Mouse (Mus musculus): ENCODE measurements around the gene Ube2e1.

The Ube2e1 gene

DNA sequence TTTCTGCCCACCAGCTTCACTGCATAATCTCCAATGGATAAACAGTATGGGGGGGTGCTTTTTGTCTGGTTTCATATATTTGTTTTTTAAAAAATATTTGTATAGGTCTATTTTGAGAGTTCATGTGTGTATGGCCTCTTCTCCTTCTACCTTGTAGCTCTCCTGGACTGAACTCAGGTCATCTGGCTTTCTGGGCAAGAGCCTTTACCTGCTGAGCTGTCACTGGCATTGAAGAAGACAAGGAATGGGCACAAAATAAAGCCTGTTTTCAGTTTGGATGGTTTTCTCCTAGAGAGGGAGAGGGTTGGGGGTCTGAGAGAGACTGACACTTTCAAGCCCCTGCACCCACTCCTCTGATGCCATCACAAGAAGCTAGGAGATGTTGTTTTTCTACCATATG is 4.4 kb upstream of the Ube2e1 start:
- ChIA-PET CTCF (no interaction called here), POLR2A (interaction anchor here in 1 of 4 experiments (0.6 to 1.7 kb wide), 2 partner anchors 13 to 653 kb away, joined by 3 to 5 read pairs; no protein-coding TSS in a partner anchor)

DNA sequence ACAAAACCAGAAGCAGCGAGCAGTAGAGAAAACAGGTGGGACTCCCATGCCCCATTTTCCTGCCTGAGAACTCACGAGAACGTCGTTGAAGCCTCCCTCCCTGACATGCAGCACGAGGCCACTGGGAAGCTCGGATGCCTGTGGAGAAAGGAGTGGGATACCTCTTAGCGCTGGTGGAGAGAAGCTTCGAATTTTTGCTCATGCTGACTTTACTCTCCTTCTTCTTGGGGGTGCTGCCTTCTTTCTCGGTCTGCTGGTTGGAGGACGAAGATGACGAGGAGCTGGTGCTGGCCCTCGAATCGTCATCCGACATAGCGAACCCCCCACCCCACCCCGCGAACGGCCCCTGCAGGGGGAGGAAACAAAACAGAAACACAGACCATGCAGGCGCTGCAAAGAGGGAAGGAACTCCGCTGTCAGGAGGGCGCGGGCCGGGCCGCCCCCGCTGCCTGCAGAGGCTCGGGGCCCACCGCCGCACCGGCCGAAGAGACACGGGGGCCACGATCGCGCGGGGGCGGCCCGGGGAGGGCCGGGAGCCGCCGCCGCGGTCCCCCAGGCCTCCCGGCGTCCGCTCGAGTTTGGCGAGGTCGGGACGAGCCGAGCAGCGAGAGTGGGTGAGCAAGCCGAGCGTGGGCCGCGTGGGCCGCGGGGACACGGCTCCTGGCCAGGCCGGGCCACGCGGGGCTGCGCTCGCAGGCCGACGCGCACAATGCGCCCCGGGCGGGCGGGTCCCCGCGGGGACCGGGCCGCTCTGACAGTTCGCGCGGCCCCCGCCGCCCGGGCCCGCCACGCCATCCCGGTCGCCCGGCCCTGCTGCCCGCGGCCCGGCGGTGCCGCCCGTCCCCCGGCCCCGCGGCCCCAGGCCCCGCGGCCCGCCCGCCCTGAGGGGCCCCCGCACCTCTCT is 618 bp downstream of the Ube2e1 start:
- CTCF ChIA-PET, result no interaction called here
- POLR2A ChIA-PET, result interaction anchor here in 1 of 4 experiments (0.7 to 8.3 kb wide), 3 partner anchors 23 to 93 kb away, joined by 3 to 58 read pairs (median 4); partner anchors contain the start of genes Nkiras1 and Rpl15

DNA sequence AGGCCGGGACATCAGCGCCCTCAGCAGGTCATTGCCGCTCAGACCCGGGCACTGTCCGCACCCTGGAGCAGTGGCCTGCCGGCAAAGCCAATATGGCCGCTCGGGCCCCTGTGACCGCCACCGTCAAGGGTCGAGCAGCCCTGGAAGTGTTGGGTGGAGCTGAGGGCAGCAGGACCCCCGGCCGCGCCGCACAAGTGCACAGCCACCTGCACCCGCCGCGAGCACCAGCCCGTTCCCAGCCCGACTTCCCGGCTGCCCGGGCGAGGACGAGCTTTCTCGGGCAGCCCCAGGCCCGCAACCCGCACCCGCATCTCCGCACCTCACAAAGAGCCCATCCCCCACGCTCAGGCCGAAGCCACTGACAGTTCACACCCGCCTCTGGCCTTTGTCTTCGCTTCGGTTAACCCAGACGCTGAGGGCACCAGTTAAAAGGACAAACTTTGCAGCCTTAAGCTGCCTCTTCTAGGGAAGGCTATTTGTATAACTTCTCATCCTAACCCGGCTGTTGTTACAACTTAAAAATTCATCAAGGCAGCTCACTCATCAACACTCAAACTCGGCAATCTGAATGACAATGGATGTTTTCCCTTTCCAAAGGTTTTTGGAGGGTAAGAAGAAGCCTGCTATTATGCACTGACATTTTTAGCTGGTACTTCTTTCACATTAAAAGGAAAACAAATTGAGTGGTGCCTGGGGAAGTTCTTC is 4.5 kb downstream of the Ube2e1 start:
- ChIA-PET CTCF (interaction anchor here in 1 of 4 experiments (0.7 to 1.1 kb wide), 3 partner anchors 10 to 42 kb away, joined by 3 read pairs; no protein-coding TSS in a partner anchor), POLR2A (interaction anchor here in 3 of 4 experiments (0.6 to 8.3 kb wide), 15 partner anchors 9 to 138 kb away, joined by 3 to 58 read pairs (median 4); partner anchors contain the start of genes Nkiras1 (in 3 of the 3), Rpl15 (in 3 of the 3) and Nr1d2 (in 1 of the 3))

- ChIA-PET CTCF (interaction anchor here in 1 of 4 experiments (1.2 kb wide), 1 partner anchor 9 kb away, joined by 3 read pairs; no protein-coding TSS in a partner anchor), POLR2A (interaction anchor here in 2 of 4 experiments (0.5 to 4.8 kb wide), 5 partner anchors 9 to 362 kb away, joined by 3 to 19 read pairs (median 6); partner anchors contain the start of genes Nkiras1 (in 1 of the 2) and Rpl15 (in 1 of the 2))
Observed at GRCm38 (mm10) chr14:18317457-18318411, 13.9 kb downstream of the Ube2e1 start.

GRCm38 (mm10) chr14:18304165-18304564 is 27.5 kb downstream of the Ube2e1 start:
- CTCF ChIA-PET, result interaction anchor here in 3 of 4 experiments (0.6 to 1.9 kb wide), 3 partner anchors 12 to 20 kb away, joined by 3 to 5 read pairs (median 3); no protein-coding TSS in a partner anchor

GRCm38 (mm10) chr14:18303262-18303661 is 28.4 kb downstream of the Ube2e1 start:
- CTCF ChIA-PET, result interaction anchor here in 1 of 4 experiments (0.6 kb wide), 1 partner anchor 427 kb away, joined by 3 read pairs; no protein-coding TSS in a partner anchor

More at GRCm38 (mm10) chr14:18304165-18304564, 27.5 kb downstream of the Ube2e1 start:
- POLR2A ChIA-PET, result interaction anchor here in 1 of 4 experiments (0.7 to 3.0 kb wide), 5 partner anchors 17 to 34 kb away, joined by 3 to 20 read pairs (median 4); partner anchors contain the start of genes Nkiras1 and Rpl15

GRCm38 (mm10) chr14:18302750-18303149 is 28.9 kb downstream of the Ube2e1 start:
- POLR2A ChIA-PET, result no interaction called here

More at GRCm38 (mm10) chr14:18303262-18303661, 28.4 kb downstream of the Ube2e1 start:
- POLR2A ChIA-PET, result interaction anchor here in 1 of 4 experiments (1.0 to 3.0 kb wide), 2 partner anchors 23 to 33 kb away, joined by 3 to 20 read pairs; partner anchors contain the start of genes Nkiras1 and Rpl15

DNA sequence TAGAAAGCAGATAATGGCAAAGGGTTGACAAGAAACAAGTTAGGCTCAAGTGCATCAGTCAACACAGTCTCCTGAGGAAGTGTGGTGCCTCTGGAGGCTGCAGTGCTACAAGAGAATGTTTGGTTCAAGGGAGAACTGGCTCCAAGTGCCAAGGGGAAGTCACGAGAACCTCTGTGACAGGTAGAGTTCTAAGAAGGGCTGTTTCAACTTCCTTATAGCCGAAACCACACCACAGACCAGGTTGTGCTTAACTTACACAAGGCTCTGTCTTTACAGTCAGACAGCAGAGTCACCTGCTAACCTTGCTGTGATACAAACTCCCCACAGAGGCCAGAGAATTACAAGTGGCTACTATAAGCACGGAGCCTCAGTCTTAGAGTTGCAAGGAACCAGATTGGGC is 30.1 kb downstream of the Ube2e1 start:
- CTCF ChIA-PET, result no interaction called here

More at GRCm38 (mm10) chr14:18302750-18303149, 28.9 kb downstream of the Ube2e1 start:
- CTCF ChIA-PET, result interaction anchor here in 2 of 4 experiments (0.6 to 0.9 kb wide), 2 partner anchors 18 to 427 kb away, joined by 3 read pairs; no protein-coding TSS in a partner anchor

GRCm38 (mm10) chr14:18300676-18301075 is 31.0 kb downstream of the Ube2e1 start:
- ChIA-PET CTCF (interaction anchor here in 1 of 4 experiments (0.5 to 1.0 kb wide), 5 partner anchors 16 to 90 kb away, joined by 3 to 8 read pairs (median 3); no protein-coding TSS in a partner anchor), POLR2A (interaction anchor here in 2 of 4 experiments (1.0 to 3.5 kb wide), 4 partner anchors 10 to 32 kb away, joined by 3 to 9 read pairs (median 4); partner anchors contain the start of genes Nkiras1 (in 1 of the 2) and Rpl15 (in 1 of the 2))

More for the DNA sequence above, 30.1 kb downstream of the Ube2e1 start:
- POLR2A ChIA-PET, result interaction anchor here in 1 of 4 experiments (3.5 kb wide), 1 partner anchor 31 kb away, joined by 9 read pairs; the partner anchor contains the start of genes Nkiras1 and Rpl15

DNA sequence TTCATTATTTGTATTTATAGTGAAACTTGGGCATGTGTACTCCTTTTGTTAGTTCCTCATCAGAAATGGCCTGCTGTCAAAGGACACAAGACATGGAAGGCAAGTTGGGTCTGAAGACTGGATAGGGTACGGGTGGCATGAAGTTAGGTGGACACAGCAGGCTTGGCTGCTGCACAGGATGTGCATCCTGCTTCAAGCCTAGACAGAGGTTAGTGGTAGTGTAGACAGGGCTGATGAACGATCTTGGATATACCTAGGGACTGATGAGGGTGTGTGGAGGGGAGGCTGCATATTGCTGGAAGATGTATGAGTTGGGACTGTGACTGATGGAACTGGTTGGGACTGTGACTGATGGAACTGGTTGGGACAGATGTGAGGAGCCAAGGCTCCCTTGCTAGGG is 32.8 kb downstream of the Ube2e1 start:
- ChIA-PET CTCF (no interaction called here), POLR2A (interaction anchor here in 1 of 4 experiments (3.5 kb wide), 1 partner anchor 28 kb away, joined by 9 read pairs; the partner anchor contains the start of genes Nkiras1 and Rpl15)

DNA sequence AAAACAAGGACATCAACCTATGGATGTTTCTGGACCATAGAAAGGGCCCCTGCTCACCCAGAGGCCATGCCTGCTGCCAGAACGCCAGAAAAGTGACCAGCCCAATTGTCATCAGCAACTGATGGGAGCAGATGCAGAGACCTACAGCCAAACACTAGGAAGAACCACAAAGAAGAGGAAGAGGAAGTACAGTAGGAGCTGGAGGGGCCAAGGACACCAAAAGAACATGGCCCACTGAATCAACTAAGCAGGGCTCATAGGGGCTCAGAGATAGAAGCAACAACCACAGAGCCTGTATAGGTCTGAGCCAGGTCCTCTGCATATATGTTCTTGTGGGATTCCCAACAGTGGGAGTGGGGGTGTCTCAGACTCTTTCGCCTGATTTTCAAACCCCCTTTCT is 34.2 kb downstream of the Ube2e1 start:
- POLR2A ChIA-PET, result no interaction called here
- CTCF ChIA-PET, result no interaction called here

DNA sequence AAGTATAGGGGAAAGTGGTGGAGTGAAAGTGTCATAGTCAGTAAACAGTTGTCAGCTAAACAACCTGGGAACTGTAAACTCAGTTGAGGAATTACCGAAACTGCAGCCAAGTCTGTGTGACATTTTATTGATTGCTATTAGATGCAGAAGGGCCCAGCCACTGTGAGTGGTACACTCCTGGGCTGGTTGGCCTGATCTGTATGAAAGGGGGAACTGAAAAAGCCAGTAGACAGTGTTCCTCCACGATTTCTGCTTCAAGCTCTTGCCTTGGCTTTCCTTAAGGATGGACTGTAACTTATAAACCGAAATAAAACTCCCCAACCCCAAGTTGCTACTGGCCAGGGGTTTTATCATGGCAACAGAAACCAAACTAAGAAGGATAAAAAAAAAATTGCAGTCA is 39.1 kb downstream of the Ube2e1 start:
- ChIA-PET CTCF (interaction anchor here in 1 of 4 experiments (0.7 kb wide), 1 partner anchor 44 kb away, joined by 3 read pairs; no protein-coding TSS in a partner anchor), POLR2A (interaction anchor here in 3 of 4 experiments (0.5 to 2.9 kb wide), 6 partner anchors 9 to 25 kb away, joined by 3 to 15 read pairs (median 7); partner anchors contain the start of genes Nkiras1 (in 2 of the 3) and Rpl15 (in 2 of the 3))

GRCm38 (mm10) chr14:18292111-18292510 is 39.5 kb downstream of the Ube2e1 start:
- ChIA-PET CTCF (interaction anchor here in 1 of 4 experiments (0.6 kb wide), 1 partner anchor 12 kb away, joined by 3 read pairs; no protein-coding TSS in a partner anchor), POLR2A (interaction anchor here in 3 of 4 experiments (0.5 to 2.9 kb wide), 7 partner anchors 9 to 55 kb away, joined by 3 to 15 read pairs (median 4); partner anchors contain the start of genes Nkiras1 (in 2 of the 3) and Rpl15 (in 2 of the 3))

DNA sequence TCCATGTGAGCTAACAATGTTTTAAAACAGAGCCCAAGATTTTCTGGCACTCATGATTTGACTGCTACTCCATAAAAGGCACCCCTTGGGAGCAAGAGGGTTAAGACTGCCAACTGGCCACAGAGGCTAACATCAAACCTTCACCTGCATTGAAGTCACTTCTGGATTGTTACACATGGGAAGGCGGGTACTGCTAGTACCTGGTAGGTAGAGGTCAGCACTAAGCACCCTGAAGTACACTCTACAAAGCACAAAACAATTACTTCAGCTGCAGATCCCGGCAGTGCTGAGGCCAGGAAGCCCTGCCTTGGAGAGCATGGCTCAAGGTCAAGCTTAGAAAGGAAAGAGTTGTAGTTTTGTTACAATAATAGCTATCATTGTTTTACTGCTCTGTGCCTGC is 44.3 kb downstream of the Ube2e1 start:
- ChIA-PET CTCF (no interaction called here), POLR2A (interaction anchor here in 3 of 4 experiments (0.7 to 13.2 kb wide), 3 partner anchors 16 to 21 kb away, joined by 4 to 169 read pairs (median 9); partner anchors contain the start of genes Nkiras1 (in 2 of the 3) and Rpl15 (in 2 of the 3))

- ChIA-PET CTCF (interaction anchor here in 1 of 4 experiments (1.4 kb wide), 1 partner anchor 18 kb away, joined by 5 read pairs; no protein-coding TSS in a partner anchor), POLR2A (interaction anchor here in 2 of 4 experiments (0.8 to 13.2 kb wide), 3 partner anchors 16 to 18 kb away, joined by 5 to 169 read pairs (median 9); partner anchors contain the start of genes Nkiras1 (in 2 of the 2) and Rpl15 (in 2 of the 2))
Observed at GRCm38 (mm10) chr14:18286441-18286840, 45.2 kb downstream of the Ube2e1 start.

DNA sequence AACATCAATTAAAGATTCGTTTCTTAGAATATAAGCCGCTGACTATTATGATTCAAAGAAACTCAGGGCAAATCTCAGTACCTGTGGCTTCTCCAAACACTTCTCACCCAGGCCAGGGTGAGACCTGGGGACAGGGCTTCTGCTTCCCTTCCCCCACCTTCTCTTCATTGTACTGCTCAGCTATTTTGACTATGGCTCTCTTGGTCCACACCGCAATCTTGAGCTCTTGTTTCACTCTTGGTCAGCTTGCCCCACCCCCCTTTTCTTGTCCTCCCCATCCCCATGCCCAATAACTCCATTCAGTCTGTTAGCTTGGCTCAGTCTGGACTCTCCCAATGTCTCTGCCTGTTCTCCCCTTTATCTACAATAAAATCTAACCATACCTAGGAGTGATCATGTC is 46.2 kb downstream of the Ube2e1 start:
- ChIA-PET POLR2A (interaction anchor here in 2 of 4 experiments (0.6 to 13.2 kb wide), 5 partner anchors 8 to 289 kb away, joined by 3 to 169 read pairs (median 5); partner anchors contain the start of genes Nkiras1 (in 2 of the 2) and Rpl15 (in 2 of the 2)), CTCF (interaction anchor here in 3 of 4 experiments (0.6 to 1.4 kb wide), 6 partner anchors 14 to 757 kb away, joined by 3 to 9 read pairs (median 4); partner anchors contain the start of genes Nkiras1 (in 1 of the 3) and Rpl15 (in 1 of the 3))

Data from embryonic stem cell, embryonic (primary cell).